Comparison of ENCODE assay signal across 7 mouse cellular contexts in genomic region chr10:120898785-120899762, GRCm38 (mm10). TPM values are rescaled to one million over a fixed set of nuclear protein-coding genes. Genes with fewer than 3 reads are reported as not detected.
DNase-seq lines count a peak whose midpoint lies in the region; ATAC-seq and TF ChIP-seq lines count a peak whose summit lies in the region.

TSS of gene Msrb3 (minus strand) at chr10:120899101.

- 0 out of 2 replicates have a peak, but pooled peaks cover 3% of the 10 kb centered on the region for H3K27me3 ChIP-seq in hindbrain, embryonic 16.5 days (replicated peaks; ENCODE audit: control insufficient read depth, insufficient read depth, low read length)
- H3K27me3 ChIP-seq in megakaryocyte, embryonic 14.5 days (replicated peaks), result peaks cover 66% of the 10 kb centered on the region

- H3K9me3 ChIP-seq in hindbrain, embryonic 16.5 days (ENCODE audit: control insufficient read depth, low read length), result no peaks in the 10 kb centered on the region
- H3K9me3 ChIP-seq in megakaryocyte, embryonic 14.5 days, result peaks cover 3% of the 10 kb centered on the region; the same call in 1 of the 2 replicates

- ATAC-seq in hindbrain, embryonic 16.5 days, result peak; percentile 86

- H3K4me2 ChIP-seq in hindbrain, embryonic 16.5 days (ENCODE audit: low read length), result peak within 1 kb of the TSS; percentile 100

- H3K9ac ChIP-seq in hindbrain, embryonic 16.5 days (ENCODE audit: low read depth, low read length), result peak within 1 kb of the TSS; percentile 73

- DNase-seq in adrenal gland, postnatal 10 days, result peak; percentile 90
- peak; percentile 92 for DNase-seq in gastrocnemius, postnatal 14 days
- DNase-seq in left cerebral cortex, postnatal 14 days (ENCODE audit: low spot score in 2 of 2), result peak; percentile 45 to 70
- DNase-seq in right cerebral cortex, postnatal 25 days, result peak; percentile 73

- whole genome bisulfite sequencing in hindbrain, embryonic 16.5 days, result 3% methylated on average over 51 of the region's 64 CpGs

- no peaks in the 10 kb centered on the region for H3K36me3 ChIP-seq in hindbrain, embryonic 16.5 days (ENCODE audit: control insufficient read depth, insufficient read depth, low read length)
- no peaks in the 10 kb centered on the region for H3K36me3 ChIP-seq in megakaryocyte, embryonic 14.5 days (replicated peaks; ENCODE audit: low read length)

- H3K27ac ChIP-seq in cortical plate, adult 2 months (ENCODE audit: insufficient read depth, low read length), result peak within 1 kb of the TSS; percentile 53; the same call in 1 of the 2 replicates
- no peak within 1 kb of the TSS for H3K27ac ChIP-seq in hindbrain, embryonic 16.5 days (ENCODE audit: low read depth, low read length)

- no peak for TF ChIP-seq CTCF in cortical plate, adult 2 months (IDR thresholded peaks at IDR 0.05; ENCODE audit: extremely low read depth, insufficient read depth, low read length)

- TF ChIP-seq POLR2A in cortical plate, adult 2 months (IDR thresholded peaks at IDR 0.05; ENCODE audit: extremely low read depth, insufficient read depth, low read length), result no peak

- H3K4me1 ChIP-seq in cortical plate, adult 2 months (ENCODE audit: control insufficient read depth, insufficient read depth, low read length), result no peaks in the 10 kb centered on the region; the same call in none of the 2 replicates
- H3K4me1 ChIP-seq in hindbrain, embryonic 16.5 days (ENCODE audit: control insufficient read depth, insufficient read depth, low read depth, low read length), result peaks cover 8% of the 10 kb centered on the region; the same call in 1 of the 2 replicates
- peaks cover 28% of the 10 kb centered on the region for H3K4me1 ChIP-seq in megakaryocyte, embryonic 14.5 days

- intact Hi-C loops in gastrocnemius, postnatal 14 days (cut with DNase I; ENCODE audit: low total_unique reads), result no loop called here
- intact Hi-C loops in left cerebral cortex, postnatal 14 days (cut with DNase I), result no loop called here

- peak within 1 kb of the TSS; percentile 37 for H3K4me3 ChIP-seq in cortical plate, adult 2 months (ENCODE audit: insufficient read depth, low read length)
- peak within 1 kb of the TSS; percentile 70 for H3K4me3 ChIP-seq in hindbrain, embryonic 16.5 days (ENCODE audit: low read length)
- peak within 1 kb of the TSS; percentile 90 for H3K4me3 ChIP-seq in megakaryocyte, embryonic 14.5 days (replicated peaks)

RNA-seq across cellular contexts. Expression of gene Msrb3, which starts in this region (rescaled TPM):
- total RNA-seq in adrenal gland, postnatal 10 days (2021), result 10 to 100 TPM; 34.2 to 38.0 TPM
- 7.6 and 8.0 TPM in 2 replicates for polyA plus RNA-seq in cortical plate, adult 2 months (2012; rRNA removed)
- 10 to 100 TPM; 88.3 to 90.4 TPM for total RNA-seq in gastrocnemius, postnatal 14 days (2021)
- polyA plus RNA-seq in hindbrain, embryonic 16.5 days (2015; fragmentation: Nextera tagmentation; extraction: Ambion mirVana), result 1.2 and 1.8 TPM in 2 replicates
- 1 to 10 TPM; 5.2 to 6.8 TPM for total RNA-seq in left cerebral cortex, postnatal 14 days (2021)
- polyA plus RNA-seq in megakaryocyte, embryonic 14.5 days (2012; ENCODE audit: insufficient read depth, low replicate concordance), result 0.03 TPM in 1 of 2 replicates, not detected in the other

Comparison
In these comparisons a context has a peak if more than half of its experiments do, and no peak if none do; other contexts are left out.
1. RNA of gene Msrb3 (total RNA-seq): 88.3 to 90.4 TPM in gastrocnemius, postnatal 14 days and 34.2 to 38.0 TPM in adrenal gland, postnatal 10 days; 5.2 to 6.8 TPM in left cerebral cortex, postnatal 14 days; every median in the first group is over 4 times any median in the second.
2. H3K4me3 ChIP-seq: peak in every context shown above with its lines; median percentile 90 in megakaryocyte, embryonic 14.5 days; 70 in hindbrain, embryonic 16.5 days; 37 in cortical plate, adult 2 months.
3. Peak in every context shown above with its lines, with median percentiles within 50 percentile points of each other: DNase-seq.